Mouse (Mus musculus) heart, postnatal 25 days (tissue): ENCODE measurements around the gene 4933428M09Rik. TPM values are rescaled to one million over a fixed set of nuclear protein-coding genes. Genes with fewer than 3 reads are reported as not detected.
"Not testable (repeated sequence)": the region's sequence is repeated elsewhere in the genome, so short reads cannot be mapped to it uniquely, and the experiment has no call there.

Experiments used
- DNase-seq: peaks from one replicate; pipeline ENCODE4 v3.0.0; 2022; ENCODE audit warnings: low spot score
- intact Hi-C: fragments of 180-260 bp; cut with DNase I; formaldehyde crosslinking; loops from one replicate; pipeline ENCODE4 v1.15.1; 2025
- total RNA-seq, 2 experiments: library from RNA; stranded (reverse); gene quantifications; 2 replicates each; pipeline ENCODE4 v1.2.3; 2021

4933428M09Rik gene
- total RNA-seq: not detected

DNA sequence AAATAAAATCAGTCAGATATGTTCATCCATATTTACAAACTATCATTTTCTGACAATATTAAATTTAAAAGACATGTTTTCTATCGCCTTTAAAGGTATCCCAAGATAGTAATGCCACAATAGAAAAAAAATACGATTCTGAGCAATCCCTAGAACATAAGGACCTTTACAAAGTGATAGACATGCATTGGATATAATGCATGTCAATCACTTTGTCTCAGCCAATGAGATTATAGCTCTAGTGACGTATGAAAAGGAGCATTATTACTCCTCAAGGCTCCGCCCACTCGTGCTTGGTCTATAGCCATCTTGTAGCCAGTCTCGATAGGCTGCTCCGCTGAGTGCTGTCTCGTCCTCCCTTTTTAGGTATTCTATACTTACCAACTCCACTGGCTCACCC is at the start of gene 4933428M09Rik:
4933428M09Rik (plus strand) TSS at position 301 of the 400 bp plus-strand sequence.
- intact Hi-C loops: no loop called here
- no peak for DNase-seq

DNA sequence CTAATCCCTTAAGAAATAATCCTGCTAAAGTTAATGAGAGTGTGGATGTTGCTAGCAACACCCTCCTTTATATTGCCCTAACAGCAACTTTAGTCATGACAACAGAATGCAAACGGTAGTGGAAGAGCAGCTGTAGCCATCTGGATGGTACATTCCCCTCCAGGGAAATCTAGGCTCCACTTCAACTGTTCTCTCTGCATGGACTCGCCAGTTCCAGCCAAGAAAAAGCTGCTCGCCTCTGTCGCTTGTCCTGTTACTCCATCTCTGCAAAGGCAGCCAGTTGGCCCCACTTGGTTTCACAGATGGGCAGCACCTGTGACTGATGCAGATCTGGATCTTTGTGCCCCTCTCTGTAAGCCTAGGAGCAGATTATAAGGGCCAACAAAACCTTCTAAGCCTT is 45.0 kb upstream of the 4933428M09Rik start:
- intact Hi-C loops: no loop called here
- DNase-seq: no peak

DNA sequence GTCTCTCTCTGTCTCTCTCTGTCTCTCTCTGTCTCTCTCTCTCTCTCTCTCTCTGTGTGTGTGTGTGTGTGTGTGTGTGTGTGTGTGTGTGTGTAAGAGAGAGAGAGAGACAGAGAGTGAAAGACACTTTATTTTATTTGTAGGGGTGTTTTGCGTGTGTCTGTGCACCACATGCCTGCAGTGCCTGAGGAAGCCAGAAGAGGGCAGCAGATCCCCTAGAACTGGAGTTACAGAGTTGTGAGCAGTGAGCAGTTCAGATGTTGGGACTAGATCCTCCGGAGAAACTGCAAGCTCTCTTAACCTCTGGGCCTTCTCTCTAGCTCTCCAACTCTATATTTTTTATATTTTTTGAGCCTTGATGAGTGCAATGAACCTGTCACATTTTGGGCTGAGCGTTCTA is 12.5 kb downstream of the 4933428M09Rik start:
- DNase-seq, intact Hi-C loops: not testable (repeated sequence)

DNA sequence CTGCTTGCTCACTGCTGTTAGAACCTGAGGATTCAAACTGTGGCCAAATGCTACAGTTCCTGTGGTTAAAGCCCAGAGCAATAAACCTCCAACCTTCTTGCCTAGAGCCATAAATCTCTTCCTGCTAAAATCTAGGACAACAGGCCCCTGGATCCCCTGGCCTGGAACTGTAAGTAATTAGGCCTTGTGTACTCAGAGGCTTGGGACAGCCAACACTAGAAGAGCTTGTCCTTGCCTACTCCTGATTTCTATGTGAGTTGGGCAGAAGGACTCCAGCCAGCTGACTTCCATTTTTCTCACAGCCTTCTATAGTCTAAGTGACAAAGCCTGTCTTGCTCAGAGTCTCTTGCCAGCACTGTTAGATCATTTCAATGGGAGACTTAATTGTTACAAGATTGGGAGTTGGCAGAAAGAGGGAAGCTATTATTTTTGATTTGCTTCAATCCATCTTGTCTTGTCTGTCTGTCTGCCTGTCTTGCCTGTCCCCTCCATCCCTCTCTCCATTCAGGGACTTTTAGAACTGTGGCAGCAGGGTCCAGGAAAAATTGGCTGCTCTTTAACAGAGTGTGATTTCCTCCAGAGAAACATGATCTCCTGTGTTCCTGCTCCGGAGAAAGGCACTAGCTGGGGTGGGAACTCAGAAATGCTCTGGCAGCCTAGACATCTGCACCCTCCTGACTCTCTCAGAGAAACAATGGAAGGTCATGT is 15.7 kb downstream of the 4933428M09Rik start:
- no peak for DNase-seq

DNA sequence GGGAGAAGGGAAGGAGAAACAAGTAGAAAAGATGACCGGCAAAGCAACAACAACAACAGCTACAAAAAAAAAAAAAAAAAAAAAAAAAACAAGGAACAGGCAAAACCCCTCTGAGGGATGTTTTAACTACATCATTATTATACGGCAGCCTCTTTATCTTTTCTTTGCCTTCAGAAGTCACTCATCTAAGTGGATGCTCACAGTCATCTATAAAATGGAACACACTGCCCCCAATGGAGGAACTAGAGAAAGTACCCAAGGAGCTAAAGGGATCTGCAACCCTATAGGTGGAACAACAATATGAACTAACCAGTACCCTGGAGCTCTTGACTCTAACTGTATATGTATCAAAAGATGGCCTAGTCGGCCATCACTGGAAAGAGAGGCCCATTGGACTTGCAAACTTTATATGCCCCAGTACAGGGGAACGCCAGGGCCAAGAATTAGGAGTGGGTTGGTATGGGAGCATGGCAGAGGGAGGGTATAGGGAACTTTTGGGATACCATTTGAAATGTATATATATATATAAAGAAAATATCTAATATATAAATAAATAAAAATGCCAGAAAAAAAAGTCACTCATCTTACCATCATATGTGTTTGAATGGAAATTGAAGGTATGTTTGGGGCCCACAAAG is 30.3 kb downstream of the 4933428M09Rik start:
- intact Hi-C loops, DNase-seq: not testable (repeated sequence)

More for the DNA sequence above, 15.7 kb downstream of the 4933428M09Rik start:
- intact Hi-C loops: no loop called here

DNA sequence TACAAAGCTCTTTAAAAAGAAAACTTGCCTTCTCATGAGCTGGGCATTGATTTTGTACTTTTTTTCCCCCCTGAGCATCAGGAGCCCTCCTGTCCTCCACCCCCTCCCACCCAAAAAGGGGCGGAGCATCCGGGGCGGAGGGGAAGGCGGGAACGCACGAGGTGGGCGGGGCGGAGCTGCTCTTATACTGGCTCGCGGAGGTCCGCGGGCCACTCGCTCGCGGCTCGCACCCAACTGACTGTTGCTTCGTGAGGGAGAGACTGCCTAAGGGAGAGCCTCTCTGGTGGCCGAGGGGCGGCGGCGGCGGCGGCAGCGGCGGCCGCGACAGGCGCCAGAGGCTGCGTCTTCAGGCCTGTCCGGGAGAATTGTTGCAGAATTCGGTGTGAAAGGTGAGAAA is 30.8 kb downstream of the 4933428M09Rik start, which contains the start of gene Mum1l1:
Mum1l1 (plus strand) TSS at position 214 of the 397 bp plus-strand sequence.
- DNase-seq: peak; percentile 49
- intact Hi-C loops: no loop called here

DNA sequence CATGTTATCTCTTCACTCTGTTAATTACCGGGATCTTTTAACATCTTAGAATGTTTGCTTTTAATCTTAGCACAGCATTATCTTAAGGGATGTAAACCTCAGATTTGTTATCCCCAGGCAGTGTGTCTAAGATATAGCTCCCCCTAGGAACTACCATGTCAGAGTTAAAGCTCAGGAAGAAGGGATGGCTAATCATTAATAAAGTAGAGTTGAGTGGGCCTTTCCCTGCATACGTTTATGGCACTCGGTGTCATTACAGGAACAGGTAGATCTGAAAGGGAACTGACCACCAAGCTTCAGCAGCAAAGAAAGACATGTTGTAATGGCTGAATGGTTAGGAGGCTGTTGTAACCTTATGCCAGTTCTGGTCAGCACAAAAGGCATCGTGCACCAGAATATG is 35.7 kb downstream of the 4933428M09Rik start:
- intact Hi-C loops: no loop called here
- DNase-seq: no peak

DNA sequence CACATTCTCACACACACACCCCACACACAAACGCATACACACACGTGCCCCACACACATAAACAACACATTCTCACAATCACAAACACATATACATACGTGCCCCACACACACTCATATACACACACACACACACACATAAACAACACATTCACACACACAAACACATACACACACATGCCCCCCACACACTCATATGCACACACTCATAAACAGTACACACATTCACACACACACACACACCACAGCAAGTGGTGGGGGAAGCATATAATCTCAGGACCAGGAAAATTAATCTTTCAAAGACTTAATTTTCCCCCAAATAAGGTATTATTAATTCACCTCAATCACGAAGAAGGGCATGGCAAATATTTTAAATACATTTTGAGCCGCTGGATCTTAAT is 37.4 kb downstream of the 4933428M09Rik start:
- no peak for DNase-seq
- intact Hi-C loops: no loop called here

DNA sequence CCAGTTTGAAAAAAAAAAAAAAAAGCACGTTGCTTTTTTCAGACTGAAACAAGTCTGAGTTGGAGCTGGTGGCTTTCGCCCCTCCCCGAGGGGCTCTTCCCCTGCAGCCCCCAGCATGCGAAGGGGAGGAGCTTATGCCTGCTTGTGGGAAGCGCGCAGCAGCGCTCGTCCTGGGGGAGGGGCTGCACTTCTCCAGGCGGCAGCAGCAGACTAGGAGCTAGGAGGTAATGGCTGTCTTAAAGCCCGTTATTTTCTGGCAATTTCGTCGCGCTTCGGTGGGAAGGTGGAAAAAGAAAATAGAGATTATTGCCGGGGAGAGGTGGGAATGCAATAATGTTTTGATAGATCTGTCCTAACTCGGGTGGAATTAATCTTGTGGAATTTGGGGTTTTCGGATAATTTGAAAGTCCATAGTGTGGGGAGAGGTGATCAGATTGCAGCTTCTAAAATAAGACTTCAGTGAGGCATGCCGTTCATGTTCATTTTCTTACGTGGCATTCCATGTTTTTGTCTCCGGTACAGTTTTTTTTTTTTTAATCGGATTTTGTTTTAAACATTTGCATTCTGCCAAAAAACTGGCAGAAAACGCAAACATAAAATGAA is 38.1 kb downstream of the 4933428M09Rik start:
- DNase-seq: peak; percentile 2
- intact Hi-C loops: no loop called here

DNA sequence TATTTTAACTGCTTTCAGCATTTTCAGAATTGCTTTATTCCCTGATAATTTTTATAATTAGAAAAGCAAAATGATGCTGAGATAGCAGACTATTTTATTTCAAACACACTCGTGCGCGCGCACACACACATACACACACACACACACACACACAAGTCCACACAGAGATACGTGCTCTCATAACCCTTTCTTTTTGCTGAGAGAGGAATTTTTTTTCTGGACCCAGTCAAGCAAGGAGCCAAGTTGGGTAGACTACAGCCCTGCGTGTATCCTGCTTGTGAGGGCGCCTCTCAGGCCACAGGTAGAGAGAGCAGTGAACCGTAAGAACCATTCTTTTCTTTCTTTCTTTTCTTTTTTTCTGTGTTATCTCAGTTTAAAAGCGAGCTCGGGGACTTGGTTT is 38.7 kb downstream of the 4933428M09Rik start:
- DNase-seq: no peak
- intact Hi-C loops: no loop called here

DNA sequence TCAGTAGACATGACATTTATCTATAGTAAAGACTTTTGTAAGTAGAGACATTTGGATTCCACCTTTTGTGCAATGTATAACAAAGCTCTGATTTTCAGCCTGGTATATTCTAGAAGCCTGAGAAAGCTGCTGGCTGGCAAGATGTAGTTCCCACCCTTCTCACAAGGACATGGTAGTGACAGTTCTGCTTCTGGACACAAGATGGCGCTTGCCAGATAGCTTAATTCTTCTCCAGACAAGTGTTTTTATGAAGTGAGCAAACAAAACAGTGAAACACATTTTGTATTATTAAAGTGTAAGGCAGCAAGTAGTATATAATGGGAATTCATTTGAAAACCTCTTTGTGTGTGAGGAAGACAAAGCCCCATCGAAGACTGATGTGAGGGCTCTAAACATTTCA is 40.0 kb downstream of the 4933428M09Rik start:
- intact Hi-C loops: no loop called here
- no peak for DNase-seq

DNA sequence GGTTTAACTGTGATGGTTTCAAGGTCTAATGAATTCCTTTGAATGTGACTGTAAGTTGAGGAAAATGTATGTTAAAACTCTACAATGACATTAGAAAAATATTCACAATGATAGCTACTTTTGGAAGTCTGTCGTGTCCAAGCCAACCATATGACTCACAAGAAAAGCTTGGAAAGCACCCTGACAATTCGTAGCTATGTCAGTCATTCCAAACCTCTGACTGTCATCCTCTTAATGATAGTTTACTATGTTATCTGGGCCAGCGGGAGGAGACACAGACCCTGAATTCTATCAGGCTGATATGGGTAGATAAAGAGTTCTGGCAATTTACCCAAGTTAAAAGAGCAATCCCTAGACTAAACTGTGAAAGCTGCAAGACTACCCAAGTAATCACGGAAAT is 41.8 kb downstream of the 4933428M09Rik start:
- intact Hi-C loops: no loop called here
- DNase-seq: no peak

DNA sequence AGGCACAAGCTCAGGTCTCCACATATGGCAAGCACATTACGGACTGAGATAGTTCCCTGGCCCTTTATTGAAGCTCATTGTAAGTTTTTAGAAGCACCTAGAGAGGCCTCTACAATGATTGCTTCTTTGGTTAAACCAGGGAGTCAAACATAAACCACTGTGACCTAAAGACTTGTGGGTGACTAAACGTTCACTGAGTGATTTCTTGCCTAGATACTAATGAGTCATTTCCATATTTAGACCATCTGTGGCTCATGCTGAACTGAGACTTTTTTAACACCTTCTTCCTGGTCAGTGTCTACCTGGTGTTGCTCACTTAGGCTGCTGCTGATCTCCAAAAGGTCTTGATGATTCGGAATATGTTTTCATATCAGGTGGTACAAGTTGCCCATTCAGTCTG is 42.9 kb downstream of the 4933428M09Rik start:
- DNase-seq: no peak
- intact Hi-C loops: no loop called here

Other genes with a start within 250 kb of the 4933428M09Rik start
- not detected for gene Serpina7, start 94.0 kb upstream of the 4933428M09Rik start, total RNA-seq
- gene 4930513O06Rik, start 93.0 kb upstream of the 4933428M09Rik start, total RNA-seq: not detected
- 1 to 10 TPM; 2.1 to 2.4 TPM for gene Mum1l1, start 30.8 kb downstream of the 4933428M09Rik start, total RNA-seq
- gene Trap1a, start 154.5 kb downstream of the 4933428M09Rik start, total RNA-seq: not detected